Mouse (Mus musculus): ENCODE data around the gene Pmfbp1.

Pmfbp1 gene

DNA sequence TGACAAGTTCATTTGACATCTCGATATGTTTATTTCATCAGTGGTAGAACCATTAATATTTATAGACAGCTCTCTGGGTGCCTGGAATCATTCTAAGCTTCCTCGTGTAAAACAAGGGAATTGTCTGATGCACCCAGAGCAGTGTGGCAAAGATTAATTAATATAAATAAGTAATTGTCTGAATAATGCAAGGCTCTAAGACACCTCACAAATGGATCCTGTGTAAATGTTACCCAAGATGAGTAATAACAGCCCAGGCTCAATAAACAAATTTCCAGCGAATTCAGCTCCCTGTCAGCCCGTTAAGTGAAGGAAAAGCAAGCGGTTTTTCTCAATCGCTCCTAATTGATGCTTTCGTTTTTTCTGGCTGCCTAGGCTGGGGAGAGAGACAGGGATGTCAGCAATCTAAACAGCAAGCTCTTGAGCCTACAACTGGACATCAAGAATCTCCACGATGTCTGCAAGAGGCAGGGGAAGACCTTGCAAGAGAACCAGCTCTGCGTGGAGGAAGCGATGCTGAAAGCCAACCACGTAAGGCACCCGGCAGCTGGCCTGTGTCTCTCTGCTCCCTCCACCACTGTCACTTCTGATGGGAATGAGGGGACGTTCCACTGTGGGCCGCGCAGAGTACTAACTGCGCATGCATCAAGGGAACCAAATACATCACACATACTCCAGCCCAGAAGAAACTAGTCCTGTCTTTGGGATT, 5.3 kb downstream of the Pmfbp1 start:
- DNase-seq (ENCODE audit: low read depth) = no peak

DNA sequence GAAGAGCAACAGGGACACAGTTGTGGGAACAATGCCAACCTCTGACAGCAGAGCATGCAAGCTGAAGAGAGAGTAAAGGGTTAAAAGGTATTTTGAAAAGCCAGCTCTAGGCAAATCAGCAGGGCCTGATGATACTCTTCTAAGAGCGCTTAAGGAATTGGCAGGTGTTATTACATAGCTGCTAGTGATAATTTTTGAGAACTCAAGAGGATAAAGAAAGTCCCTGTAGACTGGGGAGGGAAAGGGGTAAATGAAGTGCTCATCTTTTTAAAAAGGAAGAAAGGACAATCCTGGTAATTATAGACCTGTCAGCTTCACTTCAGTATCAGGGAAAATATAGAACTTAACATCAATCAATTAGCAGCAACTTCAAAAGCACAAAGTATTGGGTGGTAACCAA, 9.7 kb downstream of the Pmfbp1 start:
- DNase-seq (ENCODE audit: low read depth) = no peak

DNA sequence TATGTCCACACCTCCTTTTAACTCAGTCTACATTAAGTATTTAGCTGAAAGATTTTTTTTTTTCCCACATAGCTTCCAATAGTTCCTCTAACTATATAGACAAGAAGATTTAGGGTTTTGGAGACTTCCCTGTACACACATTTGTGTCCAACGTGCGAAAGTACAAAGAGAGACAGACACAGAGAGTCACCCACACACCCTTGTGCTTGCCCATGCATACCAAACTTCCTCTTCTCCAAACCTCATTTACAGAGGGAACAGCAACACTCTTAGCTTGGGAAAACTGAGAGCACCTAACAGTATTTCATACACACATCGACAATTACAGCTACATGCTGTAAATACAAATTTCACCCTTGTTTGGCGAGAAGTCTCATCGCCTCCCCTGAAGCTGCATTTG, 11.7 kb downstream of the Pmfbp1 start:
- DNase-seq (ENCODE audit: low read depth) = no peak

DNA sequence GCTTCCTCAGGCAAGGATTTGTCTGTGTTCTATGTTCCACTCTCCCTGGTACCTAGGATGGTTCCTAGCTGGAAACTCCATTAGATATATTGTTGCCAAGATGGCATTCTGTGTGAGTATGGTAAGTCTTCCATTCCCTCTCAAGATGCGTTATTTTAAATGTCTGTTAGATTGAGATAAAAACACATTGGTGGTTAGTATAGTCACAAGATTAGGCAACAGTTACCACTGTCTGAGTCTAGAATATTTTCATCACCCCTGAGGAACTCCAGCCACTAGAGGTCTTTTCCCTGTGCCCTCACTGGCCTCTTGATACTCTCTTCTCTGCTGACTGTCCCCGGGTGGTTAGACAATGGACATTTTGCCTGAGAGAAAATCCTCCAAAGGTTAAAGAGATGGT, 30.2 kb downstream of the Pmfbp1 start:
- DNase-seq (ENCODE audit: low read depth) = no peak

DNA sequence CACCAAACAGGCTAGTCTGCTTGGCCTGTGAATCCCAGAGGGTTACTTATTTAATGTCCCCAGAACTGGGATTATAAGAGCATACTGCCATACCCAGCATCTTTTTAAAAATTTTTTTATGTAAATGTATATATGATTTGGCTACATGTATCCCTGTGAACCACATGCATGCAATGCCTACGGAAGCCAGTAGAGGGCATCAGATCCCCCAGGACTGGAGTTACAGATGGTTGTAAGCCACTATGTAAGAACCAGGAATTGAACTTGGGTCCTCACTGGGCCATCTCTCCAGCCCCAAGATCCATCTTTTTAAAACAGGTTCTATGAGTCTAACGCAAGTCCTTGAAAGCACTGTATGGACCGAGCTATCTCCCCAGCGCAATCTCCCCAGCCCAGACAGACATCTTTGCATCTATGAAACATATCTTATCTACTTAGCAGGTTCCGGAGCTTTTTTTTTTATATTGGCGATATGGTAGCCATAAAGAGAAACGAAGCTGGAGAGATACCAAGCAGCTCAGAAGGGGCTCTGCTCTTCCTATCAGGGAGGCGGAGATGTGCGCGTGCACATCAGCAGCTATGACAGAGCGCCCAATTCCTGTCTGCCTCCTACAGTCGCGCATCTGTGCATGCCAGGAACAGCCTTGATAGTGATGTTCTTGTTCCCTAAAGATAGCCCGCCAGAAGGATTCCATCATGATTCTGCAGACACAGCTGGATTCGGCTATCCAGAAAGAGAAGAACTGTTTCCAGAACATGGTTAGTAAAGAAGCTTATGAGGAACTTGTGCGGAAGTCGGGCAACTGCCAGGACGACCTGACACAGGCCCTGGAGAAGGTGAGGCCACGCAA, 41.5 kb downstream of the Pmfbp1 start:
- DNase-seq (ENCODE audit: low read depth) = peak; percentile 48

DNA sequence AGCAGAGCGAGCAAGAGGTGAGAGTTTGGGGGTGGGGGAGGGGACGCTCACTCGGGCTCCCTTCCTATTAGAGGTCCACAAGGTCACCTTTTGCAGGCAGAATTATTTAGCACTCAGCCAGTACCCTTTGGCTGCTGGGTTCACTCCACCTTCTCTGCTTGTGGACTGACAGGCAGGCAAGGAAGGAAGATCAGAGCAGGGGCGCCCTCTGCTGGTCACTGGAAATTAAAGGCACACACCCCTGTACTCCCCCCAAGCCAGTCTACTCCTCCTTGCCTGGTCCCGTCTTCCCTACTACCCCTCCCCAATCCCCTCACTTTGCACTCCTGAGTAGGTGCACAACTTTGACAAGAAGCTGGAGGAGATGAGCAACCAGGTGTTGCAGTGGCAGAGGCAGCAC, 42.9 kb downstream of the Pmfbp1 start:
- peak; percentile 53 for DNase-seq (ENCODE audit: low read depth)

DNA sequence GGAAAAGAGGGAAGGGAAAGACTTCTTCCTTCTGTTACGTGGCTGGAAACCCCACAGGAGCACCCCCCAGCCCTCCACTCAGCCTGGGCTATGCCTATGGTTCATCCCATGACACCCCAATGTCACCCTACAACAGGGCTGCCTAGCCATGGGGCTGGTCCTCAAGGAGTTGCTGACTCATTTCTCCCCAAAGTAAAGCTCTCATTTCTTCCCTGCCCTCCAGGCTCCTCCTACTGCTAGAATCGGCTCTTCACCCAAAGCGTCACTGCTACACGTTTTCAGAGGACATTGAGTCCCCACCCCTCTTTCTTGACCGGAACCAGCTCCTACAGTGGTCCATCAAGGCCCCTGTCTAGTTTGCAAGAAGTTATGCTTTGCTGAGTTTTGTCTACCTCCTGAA, 48.3 kb downstream of the Pmfbp1 start:
- DNase-seq (ENCODE audit: low read depth) = no peak

DNA sequence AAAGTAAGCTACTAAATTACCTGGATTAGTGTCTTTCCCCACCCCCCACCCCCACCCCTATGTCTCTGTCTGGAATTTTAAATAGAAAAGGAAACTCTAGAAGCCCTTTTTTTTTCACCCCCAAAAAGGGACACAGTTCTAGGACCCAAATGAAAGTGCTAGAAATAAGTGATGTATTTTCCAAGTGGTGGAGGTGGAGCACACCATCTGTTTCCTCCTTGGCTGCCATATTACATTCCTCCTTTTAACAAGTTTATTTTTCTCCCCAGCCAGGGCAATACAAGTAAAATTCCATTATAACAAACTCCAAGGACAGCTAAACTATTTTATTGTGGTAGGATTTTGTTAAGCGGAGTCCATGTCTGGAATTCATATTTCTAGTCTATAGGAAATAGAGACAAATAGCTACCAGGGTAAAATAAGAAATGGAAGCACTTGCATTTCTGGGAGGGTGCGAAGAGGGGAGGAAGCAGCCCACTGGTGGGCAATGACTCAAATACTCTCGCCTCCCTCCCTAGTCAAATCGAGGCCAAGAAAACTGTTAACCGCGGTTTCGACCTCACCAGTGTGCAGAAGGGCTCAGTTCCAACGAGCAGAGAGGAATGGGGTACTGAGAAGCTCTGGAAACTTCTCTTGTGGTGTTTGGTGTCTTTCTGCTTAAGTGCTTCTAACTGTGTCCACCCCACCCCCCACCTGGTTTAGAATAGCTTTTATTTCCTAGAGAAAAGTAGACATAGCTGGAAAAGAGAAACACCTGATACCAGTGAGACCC, 49.1 kb downstream of the Pmfbp1 start:
- no peak for DNase-seq (ENCODE audit: low read depth)

DNA sequence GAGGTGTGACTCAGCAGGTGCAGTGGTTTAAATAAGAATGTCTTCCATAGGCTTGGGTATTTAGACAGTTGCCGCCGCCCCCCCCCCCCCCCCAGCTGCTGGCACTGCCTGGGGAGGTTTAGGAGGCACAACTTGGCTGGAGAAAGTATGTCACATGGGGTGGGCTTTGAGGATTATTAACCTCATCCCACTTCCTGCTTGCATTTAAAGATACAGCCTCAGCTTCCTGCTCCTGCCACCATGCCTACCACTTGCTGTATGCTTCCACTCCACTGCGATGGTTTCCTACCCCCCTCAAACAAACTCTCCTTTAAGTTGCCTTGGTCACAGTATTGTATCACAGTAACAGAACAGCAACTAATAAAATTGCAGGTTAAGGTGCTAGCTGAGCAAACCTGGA, 50.2 kb downstream of the Pmfbp1 start:
- no peak for DNase-seq (ENCODE audit: low read depth)

DNA sequence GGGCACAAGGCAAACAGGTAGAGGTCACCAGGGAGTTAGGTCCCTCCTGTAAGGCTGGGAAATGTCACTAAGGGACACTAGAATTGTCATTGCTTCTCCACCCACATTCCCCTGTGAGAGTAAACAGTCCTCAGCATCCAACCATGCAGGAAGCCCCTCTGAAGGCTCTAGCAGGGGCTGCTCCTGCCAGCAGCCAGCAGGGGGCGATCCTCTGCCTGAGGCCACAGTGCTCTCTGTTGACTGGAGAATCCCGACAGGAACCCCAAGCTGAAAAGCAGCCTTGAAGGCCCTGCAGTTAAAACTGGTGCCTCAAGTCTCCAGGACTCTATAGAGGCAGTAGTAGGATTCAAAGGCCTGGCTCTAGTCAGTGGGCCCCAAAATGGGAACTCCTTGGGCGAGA, 57.8 kb downstream of the Pmfbp1 start:
- DNase-seq (ENCODE audit: low read depth) = peak; percentile 16

DNA sequence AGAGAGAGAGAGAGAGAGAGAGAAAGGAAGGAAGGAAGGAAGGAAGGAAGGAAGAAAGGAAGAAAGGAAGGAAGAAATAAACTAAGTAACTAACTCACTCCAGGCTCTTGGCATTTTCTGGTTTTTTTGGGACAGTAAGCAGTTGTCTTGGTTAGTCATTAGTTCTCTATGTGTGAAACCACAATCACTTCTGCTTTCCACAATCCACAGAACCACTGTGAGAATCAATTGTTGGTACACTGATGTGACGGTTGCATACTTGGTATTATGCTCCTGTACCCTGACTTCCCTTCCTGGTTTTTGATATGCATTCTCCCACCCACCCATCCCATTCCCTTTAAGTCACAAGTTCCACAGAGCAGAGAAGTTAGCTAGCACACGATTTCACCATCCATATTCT, 70.1 kb downstream of the Pmfbp1 start:
- no peak for DNase-seq (ENCODE audit: low read depth)

DNA sequence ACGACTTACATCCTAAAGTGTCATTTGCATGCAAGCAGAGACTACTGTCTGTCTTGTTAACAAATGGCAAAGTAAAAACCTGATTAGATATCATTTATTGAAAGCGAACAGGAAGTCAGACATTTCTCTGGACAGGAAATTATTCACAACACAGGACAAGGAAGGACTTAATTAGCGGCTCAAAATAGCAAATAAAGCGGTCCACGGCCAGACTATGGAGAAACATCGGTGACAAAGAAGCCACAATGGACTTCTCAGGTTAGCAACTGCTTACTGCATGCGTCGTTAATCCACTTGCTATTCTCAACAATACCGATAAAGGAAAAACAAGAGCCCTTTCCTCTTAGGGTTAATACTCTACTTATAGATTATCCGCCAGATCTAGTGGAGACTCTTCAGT, 70.9 kb downstream of the Pmfbp1 start:
- peak; percentile 15 for DNase-seq (ENCODE audit: low read depth)

DNA sequence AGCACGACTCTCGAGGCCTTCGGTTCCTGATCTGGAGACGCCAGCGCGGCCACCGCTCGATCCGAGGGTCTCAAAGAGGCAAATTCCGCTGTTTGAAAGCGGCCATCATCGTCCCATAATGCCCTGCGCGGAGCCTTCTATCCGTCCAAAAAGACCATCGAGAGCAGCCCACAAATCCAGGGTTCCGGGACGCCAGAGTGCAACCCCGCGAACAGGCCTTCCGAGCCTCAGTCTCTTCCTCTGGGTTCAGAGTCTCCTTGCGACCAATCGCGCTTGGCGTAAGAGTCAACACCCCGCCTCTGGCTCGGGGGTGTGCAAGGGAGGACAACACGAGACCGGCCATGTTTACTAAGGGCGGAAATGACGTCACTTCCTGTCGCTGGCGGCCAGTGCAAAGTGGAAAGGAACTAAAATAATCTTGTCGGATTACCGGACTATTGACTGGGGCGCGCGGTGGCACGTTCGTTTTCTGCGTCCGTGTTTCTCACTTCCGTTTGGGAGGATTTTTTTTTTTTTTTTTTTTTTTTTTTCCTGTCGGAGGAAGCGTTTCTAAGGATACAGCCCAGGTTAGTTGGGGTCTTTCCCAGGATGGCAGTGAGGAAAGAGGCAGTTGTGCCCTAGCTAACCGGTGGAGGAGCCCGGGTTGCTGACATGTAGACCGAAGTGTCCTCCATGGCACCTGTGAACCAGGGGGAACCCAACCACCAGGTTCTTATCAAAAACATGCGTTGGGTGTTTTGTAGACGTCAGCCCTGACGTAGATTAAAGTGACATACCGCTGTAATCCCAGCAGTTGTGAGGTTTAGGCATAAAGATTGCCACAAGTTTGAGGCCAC, 71.9 kb downstream of the Pmfbp1 start, which contains the start of the genes Dhx38 and Txnl4b:
Gene Dhx38, minus strand, starts transcription at position 364 of the 836 bp plus-strand sequence.
Gene Txnl4b, plus strand, starts transcription at position 395 of the 836 bp plus-strand sequence.
- DNase-seq (ENCODE audit: low read depth) = peak; percentile 99

DNA sequence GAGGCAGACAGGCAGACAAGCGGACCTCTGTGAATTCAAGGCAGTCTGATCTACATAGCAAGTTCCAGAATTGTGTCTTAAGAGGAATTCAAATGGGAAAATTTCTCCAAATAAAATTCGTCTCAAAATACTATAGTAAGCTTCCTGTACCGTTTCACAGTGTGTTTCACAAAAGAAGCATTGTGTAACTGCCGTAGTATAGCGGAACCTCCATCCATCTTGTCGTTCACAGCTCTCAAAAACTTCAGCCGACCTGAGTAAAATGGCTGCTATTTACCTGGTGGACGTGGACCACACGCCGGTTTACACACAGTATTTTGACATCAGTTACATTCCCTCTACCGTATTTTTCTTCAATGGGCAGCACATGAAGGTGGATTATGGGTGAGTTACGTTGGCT, 77.3 kb downstream of the Pmfbp1 start:
- no peak for DNase-seq (ENCODE audit: low read depth)

DNA sequence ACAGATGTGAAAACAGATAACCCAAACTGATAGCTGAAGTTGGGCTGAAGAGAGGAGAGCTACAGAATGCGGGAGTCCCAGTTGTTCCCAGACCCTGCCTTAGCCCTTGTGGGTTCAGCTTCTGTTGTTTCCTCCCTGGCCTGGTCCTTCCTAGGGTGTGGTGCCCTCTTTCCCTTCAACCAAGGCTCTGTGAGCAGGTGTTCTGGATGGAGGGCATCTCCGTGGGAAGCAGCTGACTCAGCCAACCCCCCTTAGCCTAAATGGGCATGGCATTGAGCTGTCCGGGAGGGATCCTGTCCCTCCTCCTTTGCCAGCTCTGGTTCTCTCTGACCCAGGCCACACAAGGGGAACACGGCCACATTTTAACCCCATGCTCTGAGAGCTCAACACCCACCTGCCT, 82.5 kb downstream of the Pmfbp1 start:
- DNase-seq (ENCODE audit: low read depth) = no peak

DNA sequence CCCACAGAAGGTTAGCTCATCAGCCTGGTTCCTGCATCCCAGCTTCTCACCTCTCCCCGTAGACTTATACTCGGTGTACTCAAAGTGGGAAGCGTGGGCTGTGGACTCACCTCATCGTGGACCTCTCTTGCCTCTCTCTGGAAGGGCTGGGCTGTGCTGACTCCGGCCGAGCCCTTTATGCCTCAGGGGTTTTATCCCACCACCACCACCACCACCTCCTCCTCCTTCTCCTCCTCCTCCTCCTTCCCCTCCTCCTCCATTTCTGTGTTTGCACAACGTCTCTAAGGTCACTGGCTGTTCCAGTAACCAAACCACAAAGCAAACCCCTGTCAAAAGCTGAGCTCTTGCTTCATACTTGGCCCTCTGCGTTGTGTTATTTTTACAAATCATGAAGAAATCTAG, 85.1 kb downstream of the Pmfbp1 start, which contains the start of gene Hp:
Gene Hp, minus strand, starts transcription at position 273 of the 402 bp plus-strand sequence.
- DNase-seq (ENCODE audit: low read depth) = no peak

DNA sequence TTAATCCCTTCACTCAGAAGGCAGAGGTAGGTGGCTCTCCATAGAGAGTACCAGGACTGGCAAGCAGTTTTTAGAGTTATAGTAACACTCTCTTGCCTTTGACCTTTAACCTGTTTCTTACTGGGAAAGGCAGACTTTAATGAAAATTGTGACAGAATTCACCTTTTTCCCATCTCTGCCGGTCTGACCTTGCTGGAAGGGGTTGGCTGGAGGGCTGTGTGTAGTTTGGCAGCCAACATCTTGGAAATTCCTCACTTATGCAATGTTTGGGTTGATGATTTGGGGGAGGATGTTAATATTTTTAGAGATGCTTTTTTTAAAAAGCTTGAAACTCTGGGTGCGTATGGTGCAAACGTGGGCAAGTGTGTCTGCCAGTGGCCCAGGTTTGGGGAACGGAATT, 90.5 kb downstream of the Pmfbp1 start:
- no peak for DNase-seq (ENCODE audit: low read depth)

DNA sequence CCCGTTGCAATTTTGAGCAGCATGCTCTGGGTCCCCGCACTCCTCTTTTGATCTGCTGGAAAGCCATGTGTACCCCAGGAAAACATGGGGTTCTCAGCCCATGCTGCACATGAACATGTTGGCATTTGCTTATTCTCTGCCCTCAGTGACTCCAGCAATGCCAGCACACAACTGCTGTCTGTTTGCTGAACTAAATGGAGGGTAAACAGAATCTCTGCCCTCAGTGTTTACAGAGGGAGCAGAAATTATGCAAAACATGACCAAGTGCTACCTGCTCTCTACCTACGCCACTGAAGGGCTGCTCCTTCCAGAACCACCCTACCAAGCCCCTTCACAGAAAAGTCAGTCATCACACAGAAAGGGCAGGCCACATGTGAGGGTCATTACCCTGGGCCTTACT, 91.0 kb downstream of the Pmfbp1 start:
- no peak for DNase-seq (ENCODE audit: low read depth)

DNA sequence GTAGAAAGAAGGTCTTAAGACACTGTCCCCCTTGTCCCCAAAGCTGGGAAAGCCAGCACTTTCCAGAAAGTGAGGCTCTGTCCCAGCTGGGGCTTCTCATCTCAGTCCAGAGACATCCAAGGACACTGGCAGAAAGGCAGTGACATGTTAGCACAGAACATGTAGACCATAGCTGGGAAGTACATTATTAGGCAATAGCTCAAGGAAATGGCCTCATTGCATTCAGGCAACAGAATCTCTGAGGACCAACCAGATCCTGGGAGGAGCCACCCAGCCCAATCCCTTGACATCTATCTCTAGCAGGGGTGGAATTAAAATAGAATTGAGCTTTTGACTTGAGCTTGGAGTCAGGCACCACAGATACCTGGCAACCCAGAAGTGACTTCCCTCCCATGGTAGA, 91.8 kb downstream of the Pmfbp1 start:
- DNase-seq (ENCODE audit: low read depth) = no peak

DNA sequence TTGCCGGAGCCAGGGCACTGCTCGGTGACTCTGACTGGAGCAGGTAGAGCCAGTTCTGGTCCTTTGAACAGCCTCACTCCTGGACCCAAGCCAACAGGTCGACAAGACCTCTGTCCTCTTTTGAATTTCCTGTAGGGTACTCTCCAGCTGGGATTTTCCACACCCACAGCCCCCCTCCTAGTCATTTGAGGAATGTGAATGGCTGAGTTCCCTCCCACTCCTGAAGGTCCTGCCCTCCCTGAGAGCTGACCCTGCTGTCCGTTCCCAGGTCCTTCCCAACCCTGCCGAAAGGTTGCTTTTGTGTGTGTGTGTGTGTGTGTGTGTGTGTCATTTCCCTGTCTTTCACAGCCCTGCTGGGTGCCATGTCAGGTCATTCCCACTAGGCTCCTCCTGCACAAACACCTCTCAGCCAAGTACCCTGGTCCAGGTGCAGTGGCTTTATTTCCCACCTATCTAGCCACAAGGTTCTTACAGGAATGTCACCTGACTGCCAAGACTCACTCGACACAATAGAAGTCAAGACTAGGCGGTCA, 93.2 kb downstream of the Pmfbp1 start:
- no peak for DNase-seq (ENCODE audit: low read depth)

DNA sequence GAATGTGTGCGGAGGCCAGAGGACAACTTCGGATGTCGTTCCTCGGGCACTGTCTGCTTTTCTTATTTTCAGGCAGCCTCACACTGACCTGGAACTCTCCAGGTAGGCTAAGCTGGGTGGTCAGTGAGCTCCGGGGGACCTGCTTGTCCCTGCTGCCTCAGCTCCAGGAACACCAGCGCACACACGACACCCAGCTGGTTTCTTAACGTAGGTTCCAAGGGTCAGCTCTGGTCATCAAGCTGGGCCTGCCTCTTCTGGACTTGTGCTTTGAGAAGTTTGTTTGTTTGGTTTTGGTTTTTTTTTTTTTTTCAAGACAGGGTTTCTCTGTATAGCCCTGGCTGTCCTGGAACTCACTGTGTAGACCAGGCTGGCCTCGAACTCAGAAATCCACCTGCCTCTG, 97.1 kb downstream of the Pmfbp1 start:
- DNase-seq (ENCODE audit: low read depth) = no peak

Measured in c-Kit-positive CD71-positive TER-119-negative erythroid progenitor cells, embryonic 14.5 days (primary cell).